Mouse (Mus musculus) liver, embryonic 14.5 days (tissue): ENCODE measurements around the gene Gm11034.

Source experiments
- CTCF ChIP-seq: IDR thresholded peaks from 2 replicates; pipeline ENCODE4 v1.5.1; 2016; ENCODE audit warnings: antibody characterized with exemption, low read depth, control low read depth
- EP300 ChIP-seq: IDR thresholded peaks from 2 replicates; pipeline ENCODE4 v1.6.1; 2016; ENCODE audit warnings: antibody characterized with exemption, low read depth

DNA sequence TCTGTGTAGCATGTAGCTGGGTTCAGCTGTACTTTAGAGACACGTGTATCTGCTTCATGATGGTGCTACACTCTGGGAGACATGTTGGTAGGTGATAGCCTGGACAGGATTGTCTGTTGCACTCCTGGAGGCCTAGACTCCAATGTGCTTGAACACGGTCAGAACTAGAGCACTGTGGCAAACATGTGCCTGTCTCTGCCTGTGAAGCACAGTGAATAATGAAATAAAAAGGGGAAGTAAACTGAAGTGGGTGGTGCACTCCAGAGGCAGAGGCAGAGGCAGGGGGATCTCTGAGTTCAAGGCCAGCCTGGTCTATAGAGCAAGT lies 23.3 kb downstream of the Gm11034 start:
- no peak for TF ChIP-seq CTCF
- TF ChIP-seq EP300, result no peak
